Mouse (Mus musculus) liver, postnatal 0 days (tissue): ENCODE results near the gene Minos1. TPM values are rescaled to one million over a fixed set of nuclear protein-coding genes. Genes with fewer than 3 reads are reported as not detected.

Experiments used
- ATAC-seq: fragments of 200-750 bp; cut with Nextera tagmentation; 2 replicates; pipeline ENCODE4 v1.8.0; 2017; ENCODE audit warnings: mild to moderate bottlenecking, moderate library complexity
- DNase-seq: peaks from one replicate; pipeline ENCODE4 v3.0.0-alpha.2; 2016
- H3K27ac ChIP-seq: fragments of 300-500 bp; sonication (generic); 2 replicates; pipeline ENCODE4 v1.5.1; 2014; ENCODE audit warnings: antibody characterized with exemption, moderate library complexity, mild to moderate bottlenecking, low read depth
- H3K27me3 ChIP-seq: fragments of 300-500 bp; sonication (generic); 2 replicates; pipeline ENCODE4 v1.6.1; 2014; ENCODE audit warnings: low read length, control low read depth, mixed read lengths; ENCODE audit not compliant: insufficient read depth
- H3K36me3 ChIP-seq: fragments of 300-500 bp; sonication (generic); replicated peaks from 2 replicates; pipeline ENCODE4 v1.6.1; 2014; ENCODE audit warnings: mild to moderate bottlenecking, control low read depth, low read length, moderate library complexity, mixed read lengths; ENCODE audit not compliant: insufficient read depth
- H3K4me1 ChIP-seq: fragments of 300-500 bp; sonication (generic); 2 replicates; pipeline ENCODE4 v1.6.1; 2014; ENCODE audit warnings: antibody characterized with exemption, mild to moderate bottlenecking, control low read depth; ENCODE audit not compliant: insufficient read depth
- H3K4me2 ChIP-seq: fragments of 300-500 bp; sonication (generic); 2 replicates; pipeline ENCODE4 v1.6.1; 2014; ENCODE audit warnings: low read depth, mild to moderate bottlenecking, low read length, moderate library complexity, mixed read lengths
- H3K4me3 ChIP-seq: fragments of 300-500 bp; sonication (generic); 2 replicates; pipeline ENCODE4 v1.5.1; 2014; ENCODE audit warnings: low read depth, low read length
- H3K9ac ChIP-seq: fragments of 300-500 bp; sonication (generic); replicated peaks from 2 replicates; pipeline ENCODE4 v1.6.1; 2014; ENCODE audit warnings: mild to moderate bottlenecking, moderate library complexity
- H3K9me3 ChIP-seq: fragments of 300-500 bp; sonication (generic); 2 replicates; pipeline ENCODE4 v1.6.1; 2016; ENCODE audit warnings: mild to moderate bottlenecking, control low read depth, low read length, mixed read lengths
- CTCF ChIP-seq: sonication (generic); IDR thresholded peaks from 2 replicates; pipeline ENCODE4 v1.5.1; 2016; ENCODE audit warnings: antibody characterized with exemption, low read depth
- EP300 ChIP-seq: IDR thresholded peaks from 2 replicates; pipeline ENCODE4 v1.6.1; 2016; ENCODE audit warnings: antibody characterized with exemption, low read depth, mild to moderate bottlenecking
- WGBS: fragments of 180-500 bp; shearing (Covaris S2); extraction: QIAGEN DNeasy Blood & Tissue Kit; methylation state at CpG from one replicate; pipeline ENCODE4 v1.1.7; 2014; ENCODE audit not compliant: insufficient replicate concordance; 5-methylcytosine and 5-hydroxymethylcytosine counted together
- polyA plus RNA-seq: library from polyadenylated mRNA; unstranded; fragments of >200 nt; fragmentation: Nextera tagmentation; extraction: Ambion mirVana; gene quantifications from 2 replicates; pipeline ENCODE4 v1.2.1, GENCODE M21; 2015

Gene Minos1
- polyA plus RNA-seq, 1 experiment from 2014 or later: 387 TPM

GRCm38 (mm10) chr4:139166244-139166643 is 35.3 kb upstream of the Minos1 start:
- no peaks in the 10 kb centered on the region for H3K36me3 ChIP-seq
- H3K4me2 ChIP-seq: no peak overlapping the region
- H3K27ac ChIP-seq: peak overlapping the region; percentile 22; the same call in 1 of the 2 replicates
- H3K27me3 ChIP-seq: no peaks in the 10 kb centered on the region
- 73% methylated on average over 8 of the region's 8 CpGs for WGBS
- H3K9ac ChIP-seq: no peak overlapping the region
- TF ChIP-seq CTCF: no peak
- no peak for TF ChIP-seq EP300
- ATAC-seq (no peak), DNase-seq (no peak)
- H3K9me3 ChIP-seq: no peaks in the 10 kb centered on the region
- no peak overlapping the region for H3K4me3 ChIP-seq
- peaks cover 5% of the 10 kb centered on the region; the same call in 1 of the 2 replicates for H3K4me1 ChIP-seq

GRCm38 (mm10) chr4:139165259-139165658 is 34.3 kb upstream of the Minos1 start:
- WGBS: 72% methylated on average over 8 of the region's 8 CpGs
- H3K9ac ChIP-seq: no peak overlapping the region
- DNase-seq: no peak
- no peak for ATAC-seq
- H3K4me2 ChIP-seq: no peak overlapping the region
- H3K4me1 ChIP-seq: peaks cover 7% of the 10 kb centered on the region; the same call in 1 of the 2 replicates
- no peak overlapping the region for H3K4me3 ChIP-seq
- no peak overlapping the region for H3K27ac ChIP-seq
- H3K36me3 ChIP-seq: no peaks in the 10 kb centered on the region
- TF ChIP-seq EP300 (no peak), CTCF (no peak)
- H3K9me3 ChIP-seq: no peaks in the 10 kb centered on the region
- no peaks in the 10 kb centered on the region for H3K27me3 ChIP-seq

DNA sequence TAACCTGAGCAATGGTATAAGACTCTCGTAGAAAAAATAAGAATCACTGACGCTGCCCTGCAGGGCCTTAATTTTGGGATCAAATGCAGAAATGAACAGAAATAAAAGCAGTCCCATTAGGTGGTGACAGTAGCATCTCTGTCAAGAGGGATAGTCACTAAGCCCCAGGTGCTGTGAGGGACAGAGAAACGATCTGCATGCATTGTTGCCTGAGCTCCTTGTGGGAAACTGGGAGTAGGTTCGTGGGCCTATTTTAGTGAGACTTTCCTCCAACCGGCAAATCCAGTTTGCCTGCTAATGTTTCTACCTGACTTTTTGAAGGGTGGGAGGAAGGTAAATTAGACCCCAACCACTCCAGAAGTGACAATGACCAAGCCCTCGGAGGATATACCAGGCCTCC is 33.2 kb upstream of the Minos1 start:
- no peak overlapping the region for H3K4me3 ChIP-seq
- H3K9me3 ChIP-seq: no peaks in the 10 kb centered on the region
- WGBS: 84% methylated on average over 6 of the region's 6 CpGs
- no peak for ATAC-seq
- DNase-seq: no peak
- H3K27me3 ChIP-seq: no peaks in the 10 kb centered on the region
- H3K4me2 ChIP-seq: no peak overlapping the region
- H3K9ac ChIP-seq: no peak overlapping the region
- 0 out of 2 replicates have a peak, but pooled peaks cover 2% of the 10 kb centered on the region for H3K4me1 ChIP-seq
- TF ChIP-seq EP300 (no peak), CTCF (no peak)
- H3K27ac ChIP-seq: no peak overlapping the region
- no peaks in the 10 kb centered on the region for H3K36me3 ChIP-seq

DNA sequence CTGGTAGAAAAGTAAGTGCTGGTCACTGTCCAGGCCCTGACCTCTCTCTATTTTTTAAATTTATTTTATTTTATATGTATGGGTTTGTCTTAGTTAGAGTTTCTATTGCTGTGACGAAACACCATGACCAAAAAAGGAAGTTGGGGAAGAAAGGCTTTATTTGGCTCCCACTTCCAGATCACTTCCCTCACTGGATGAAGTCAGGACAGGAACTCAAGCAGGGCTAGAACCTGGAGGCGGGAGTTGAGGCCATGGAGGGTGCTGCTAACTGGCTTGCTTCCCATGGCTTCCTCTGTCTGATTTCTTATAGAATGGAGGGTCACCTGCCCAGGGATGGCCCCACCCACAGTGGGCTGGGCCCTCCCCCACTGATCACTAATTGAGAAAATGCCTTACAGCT is 30.2 kb upstream of the Minos1 start:
- WGBS: 56% methylated on average over 2 of the region's 2 CpGs
- H3K27ac ChIP-seq: no peak overlapping the region
- H3K4me3 ChIP-seq: no peak overlapping the region
- no peaks in the 10 kb centered on the region for H3K36me3 ChIP-seq
- H3K9ac ChIP-seq: no peak overlapping the region
- no peak for TF ChIP-seq EP300
- TF ChIP-seq CTCF: no peak
- no peak overlapping the region for H3K4me2 ChIP-seq
- no peak for DNase-seq
- ATAC-seq: no peak
- 0 out of 2 replicates have a peak, but pooled peaks cover 2% of the 10 kb centered on the region for H3K4me1 ChIP-seq
- H3K9me3 ChIP-seq: no peaks in the 10 kb centered on the region
- H3K27me3 ChIP-seq: no peaks in the 10 kb centered on the region

DNA sequence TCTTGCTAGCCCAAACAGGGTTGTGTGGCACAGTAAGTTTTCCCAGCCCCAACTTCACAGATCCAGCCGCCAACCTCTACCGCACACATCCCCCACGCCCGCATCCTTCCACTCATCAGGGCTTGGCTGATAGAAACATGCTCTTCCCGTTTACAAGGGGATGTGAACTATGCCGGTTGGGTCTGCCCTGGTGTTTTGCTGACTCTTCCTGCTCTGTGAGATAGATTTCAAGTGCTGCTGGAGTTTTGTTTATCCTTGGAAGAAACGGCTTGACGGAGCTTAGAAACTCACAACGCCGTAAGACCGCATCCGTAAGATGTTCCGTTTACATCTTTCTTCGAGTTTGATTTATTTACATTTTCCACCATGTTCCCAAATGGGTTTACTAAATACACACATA is 27.4 kb upstream of the Minos1 start:
- Histone ChIP-seq H3K27me3 (no peaks in the 10 kb centered on the region), H3K9ac (no peak overlapping the region), H3K4me3 (no peak overlapping the region), H3K27ac (no peak overlapping the region), H3K9me3 (no peaks in the 10 kb centered on the region), H3K4me2 (no peak overlapping the region), H3K4me1 (0 out of 2 replicates have a peak, but pooled peaks cover 2% of the 10 kb centered on the region), H3K36me3 (no peaks in the 10 kb centered on the region)
- 77% methylated on average over 14 of the region's 14 CpGs for WGBS
- TF ChIP-seq EP300 (no peak), CTCF (no peak)
- ATAC-seq: no peak
- DNase-seq: no peak

DNA sequence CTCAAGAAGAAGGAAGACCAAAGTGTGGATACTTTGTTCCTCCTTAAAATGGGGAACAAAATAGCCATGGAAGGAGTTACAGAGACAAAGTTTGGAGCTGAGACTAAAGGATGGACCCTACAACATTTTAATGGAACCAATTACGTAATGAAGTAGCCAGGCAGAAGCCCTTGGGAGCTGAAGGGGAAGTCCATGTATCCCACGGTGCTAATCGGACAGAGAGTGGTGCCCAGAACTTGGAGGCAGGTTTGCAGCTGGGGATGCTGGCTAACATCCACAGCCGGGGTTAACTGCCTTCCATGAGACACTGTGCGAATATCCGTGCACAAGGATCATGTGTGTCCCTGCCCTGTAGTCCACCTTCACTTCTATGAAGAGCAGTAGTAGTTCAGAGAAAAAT is 25.6 kb upstream of the Minos1 start:
- DNase-seq (no peak), ATAC-seq (no peak)
- WGBS: 66% methylated on average over 6 of the region's 6 CpGs
- H3K9me3 ChIP-seq: no peaks in the 10 kb centered on the region
- TF ChIP-seq EP300: no peak
- TF ChIP-seq CTCF: no peak
- H3K9ac ChIP-seq: no peak overlapping the region
- H3K27me3 ChIP-seq: no peaks in the 10 kb centered on the region
- no peak overlapping the region for H3K27ac ChIP-seq
- H3K4me1 ChIP-seq: 0 out of 2 replicates have a peak, but pooled peaks cover 2% of the 10 kb centered on the region
- no peak overlapping the region for H3K4me2 ChIP-seq
- H3K36me3 ChIP-seq: no peaks in the 10 kb centered on the region
- H3K4me3 ChIP-seq: no peak overlapping the region
